Mouse (Mus musculus) forebrain, embryonic 13.5 days (tissue): ENCODE measurements around the gene Zmym5. TPM values are rescaled to one million over a fixed set of nuclear protein-coding genes. Genes with fewer than 3 reads are reported as not detected.
"Not testable (repeated sequence)": the region's sequence is repeated elsewhere in the genome, so short reads cannot be mapped to it uniquely, and the experiment has no call there.

Experiments used
- ATAC-seq: fragments of 200-750 bp; cut with Nextera tagmentation; 2 replicates; pipeline ENCODE4 v1.8.0; 2017
- H3K27ac ChIP-seq: fragments of 300-500 bp; sonication (generic); 2 replicates; pipeline ENCODE4 v1.5.1; 2015; ENCODE audit warnings: inconsistent platforms, mild to moderate bottlenecking, moderate library complexity
- H3K27me3 ChIP-seq: fragments of 300-500 bp; sonication (generic); 2 replicates; pipeline ENCODE4 v1.6.1; 2015; ENCODE audit warnings: mild to moderate bottlenecking, inconsistent platforms
- H3K36me3 ChIP-seq: fragments of 300-500 bp; sonication (generic); 2 replicates; pipeline ENCODE4 v1.6.1; 2015; ENCODE audit warnings: mild to moderate bottlenecking, inconsistent platforms; ENCODE audit not compliant: poor library complexity, severe bottlenecking
- H3K4me1 ChIP-seq: fragments of 300-500 bp; sonication (generic); 2 replicates; pipeline ENCODE4 v1.6.1; 2015; ENCODE audit warnings: inconsistent platforms
- H3K4me2 ChIP-seq: fragments of 300-500 bp; sonication (generic); 2 replicates; pipeline ENCODE4 v1.6.1; 2015; ENCODE audit warnings: inconsistent platforms, mild to moderate bottlenecking, moderate library complexity
- H3K4me3 ChIP-seq: fragments of 300-500 bp; sonication (generic); 2 replicates; pipeline ENCODE4 v1.5.1; 2015; ENCODE audit warnings: mild to moderate bottlenecking, inconsistent platforms
- H3K9ac ChIP-seq: fragments of 300-500 bp; sonication (generic); 2 replicates; pipeline ENCODE4 v1.6.1; 2015; ENCODE audit warnings: mild to moderate bottlenecking, inconsistent platforms
- H3K9me3 ChIP-seq: fragments of 300-500 bp; sonication (generic); replicated peaks from 2 replicates; pipeline ENCODE4 v1.6.1; 2016; ENCODE audit warnings: inconsistent platforms
- WGBS: fragments of 180-500 bp; shearing (Covaris S2); methylation state at CpG from one replicate; pipeline ENCODE4 v1.1.7; 2015; 5-methylcytosine and 5-hydroxymethylcytosine counted together
- polyA plus RNA-seq: library from polyadenylated mRNA; unstranded; fragments of >200 nt; fragmentation: Nextera tagmentation; extraction: Ambion mirVana; gene quantifications from 2 replicates; pipeline ENCODE4 v1.2.1, GENCODE M21; 2015

Gene Zmym5
- polyA plus RNA-seq, 1 experiment from 2014 or later: 31.6 TPM

DNA sequence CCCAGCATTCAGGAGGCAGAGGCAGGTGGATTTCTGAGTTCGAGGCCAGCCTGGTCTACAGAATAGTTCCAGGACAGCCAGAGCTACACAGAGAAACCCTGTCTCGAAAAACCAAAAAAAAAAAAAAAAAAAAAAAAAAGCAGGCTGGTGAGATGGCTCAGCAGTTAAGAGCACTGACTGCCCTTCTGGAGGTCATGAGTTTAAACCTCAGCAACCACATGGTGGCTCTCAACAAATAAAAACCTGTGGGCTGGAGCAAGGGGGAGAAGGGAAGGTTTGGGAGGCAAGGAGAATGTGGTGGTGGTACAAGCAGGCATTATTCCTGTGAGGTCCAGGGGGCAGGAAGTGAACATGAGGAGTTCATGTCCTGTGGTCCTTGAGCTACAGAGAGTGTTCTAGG lies 45.1 kb downstream of the Zmym5 start:
- H3K4me3 ChIP-seq, H3K9me3 ChIP-seq, H3K27ac ChIP-seq, H3K9ac ChIP-seq, H3K4me2 ChIP-seq, H3K27me3 ChIP-seq, H3K4me1 ChIP-seq, ATAC-seq: not testable (repeated sequence)
- WGBS: 94% methylated on average over 2 of the region's 2 CpGs
- peaks cover 51% of the 10 kb centered on the region for H3K36me3 ChIP-seq

DNA sequence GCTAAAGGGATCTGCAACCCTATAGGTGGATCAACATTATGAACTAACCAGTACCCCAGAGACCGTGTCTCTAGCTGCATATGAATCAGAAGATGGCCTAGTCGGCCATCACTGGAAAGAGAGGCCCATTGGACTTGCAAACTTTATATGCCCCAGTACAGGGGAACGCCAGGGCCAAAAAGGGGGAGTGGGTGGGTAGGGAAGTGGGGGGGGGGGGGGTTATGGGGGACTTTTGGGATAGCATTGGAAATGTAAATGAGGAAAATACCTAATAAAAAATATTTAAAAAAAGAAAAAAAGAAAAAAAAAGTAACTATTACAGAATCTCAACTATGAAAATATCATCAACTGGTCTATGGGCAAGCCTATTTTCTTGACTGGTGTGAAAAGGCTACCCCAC lies 46.4 kb downstream of the Zmym5 start:
- H3K4me3 ChIP-seq, H3K9ac ChIP-seq, H3K27me3 ChIP-seq, H3K9me3 ChIP-seq, H3K4me2 ChIP-seq, H3K4me1 ChIP-seq, H3K27ac ChIP-seq: not testable (repeated sequence)
- ATAC-seq: 0 out of 2 replicates have a peak, but pooled peaks have one; percentile 66
- 87% methylated on average over 3 of the region's 3 CpGs for WGBS
- H3K36me3 ChIP-seq: peaks cover 51% of the 10 kb centered on the region

DNA sequence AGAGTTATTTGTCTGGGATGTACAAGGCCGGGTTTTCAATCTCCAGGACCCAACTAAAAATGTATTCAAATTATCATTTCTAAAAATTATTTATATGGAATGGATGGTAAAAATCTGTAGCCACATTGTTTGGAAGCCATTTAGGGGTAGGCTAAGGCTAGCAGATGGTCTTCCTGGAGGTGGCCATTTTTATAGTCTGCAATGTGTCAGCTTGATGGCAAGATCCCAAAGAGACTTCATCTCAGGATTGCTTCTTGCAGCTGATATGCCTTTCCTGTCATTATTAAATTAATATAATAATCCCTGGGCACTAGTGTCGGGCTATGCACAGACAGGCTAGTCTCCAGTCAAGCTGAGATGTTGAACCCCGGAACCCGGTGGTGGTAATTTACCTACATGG lies 60.2 kb downstream of the Zmym5 start:
- H3K36me3 ChIP-seq: peaks cover 63% of the 10 kb centered on the region
- H3K27me3 ChIP-seq: no peaks in the 10 kb centered on the region

More for the DNA sequence above, 60.2 kb downstream of the Zmym5 start:
- Histone ChIP-seq H3K9ac (no peak overlapping the region), H3K4me3 (no peak overlapping the region), H3K27ac (no peak overlapping the region), H3K9me3 (no peaks in the 10 kb centered on the region), H3K4me1 (no peaks in the 10 kb centered on the region), H3K4me2 (no peak overlapping the region)
- 89% methylated on average over 4 of the region's 4 CpGs for WGBS
- ATAC-seq: no peak

Other genes with a start within 250 kb of the Zmym5 start
- 16.1 and 18.9 TPM in 2 replicates for gene Cenpj, start 236.3 kb downstream of the Zmym5 start, polyA plus RNA-seq
- 0.85 and 1.2 TPM in 2 replicates for gene Parp4, start 236.1 kb downstream of the Zmym5 start, polyA plus RNA-seq
- gene Mphosph8, start 143.5 kb downstream of the Zmym5 start, polyA plus RNA-seq: 50.4 and 55.8 TPM in 2 replicates
- 42.9 and 52.9 TPM in 2 replicates for gene Pspc1, start 33.4 kb downstream of the Zmym5 start, polyA plus RNA-seq
- gene Zmym2, start 74.9 kb upstream of the Zmym5 start, polyA plus RNA-seq: 77.8 and 78.3 TPM in 2 replicates
- not detected in 2 replicates for gene Gja3, start 246.4 kb upstream of the Zmym5 start, polyA plus RNA-seq